Mouse (Mus musculus): ENCODE measurements around the gene Zfp874a. TPM values are rescaled to one million over a fixed set of nuclear protein-coding genes. Genes with fewer than 3 reads are reported as not detected.

Zfp874a gene
- polyA plus RNA-seq (2014; fragmentation: Nextera tagmentation; extraction: Ambion mirVana), result 6.2 and 6.4 TPM in 2 replicates

- H3K27me3 ChIP-seq (ENCODE audit: control insufficient read depth, insufficient read depth, low read length), result no peaks in the 10 kb centered on the region
- peak within 1 kb of the TSS; percentile 77 for H3K4me2 ChIP-seq
- no peaks in the 10 kb centered on the region for H3K9me3 ChIP-seq (replicated peaks; ENCODE audit: control insufficient read depth, low read length)
- 1% methylated on average over 20 of the region's 20 CpGs for WGBS (ENCODE audit: insufficient replicate concordance)
- H3K4me1 ChIP-seq (ENCODE audit: control insufficient read depth, insufficient read depth, low read length), result no peaks in the 10 kb centered on the region
- no peak within 1 kb of the TSS for H3K27ac ChIP-seq (ENCODE audit: low read depth, low read length)
- no peaks in the 10 kb centered on the region for H3K36me3 ChIP-seq (ENCODE audit: control insufficient read depth, insufficient read depth, low read length)
- H3K9ac ChIP-seq (ENCODE audit: low read depth, low read length), result peak within 1 kb of the TSS; percentile 77
- H3K4me3 ChIP-seq (ENCODE audit: low read depth, low read length), result peak within 1 kb of the TSS; percentile 66
- ATAC-seq (replicated peaks; ENCODE audit: insufficient number of reproducible peaks, low FRiP score, low TSS enrichment), result peak; percentile 92
Observed at GRCm38 (mm10) chr13:67451172-67452020, at the start of gene Zfp874a. Gene Zfp874a, minus strand, starts transcription at chr13:67451624.

GRCm38 (mm10) chr13:67500908-67501307, 49.5 kb upstream of the Zfp874a start:
- H3K27ac ChIP-seq (ENCODE audit: low read depth, low read length), result no peak overlapping the region
- no peaks in the 10 kb centered on the region for H3K27me3 ChIP-seq (ENCODE audit: control insufficient read depth, insufficient read depth, low read length)
- no peak overlapping the region for H3K4me2 ChIP-seq
- 0 out of 2 replicates have a peak, but pooled peaks cover 3% of the 10 kb centered on the region for H3K4me1 ChIP-seq (ENCODE audit: control insufficient read depth, insufficient read depth, low read length)
- peaks cover 2% of the 10 kb centered on the region; the same call in 1 of the 2 replicates for H3K36me3 ChIP-seq (ENCODE audit: control insufficient read depth, insufficient read depth, low read length)
- no peak overlapping the region for H3K9ac ChIP-seq (ENCODE audit: low read depth, low read length)
- ATAC-seq (replicated peaks; ENCODE audit: insufficient number of reproducible peaks, low FRiP score, low TSS enrichment), result peak; percentile 43; the same call in 1 of the 2 replicates
- no peaks in the 10 kb centered on the region for H3K9me3 ChIP-seq (replicated peaks; ENCODE audit: control insufficient read depth, low read length)
- no peak overlapping the region; the same call in 1 of the 2 replicates for H3K4me3 ChIP-seq (ENCODE audit: low read depth, low read length)
- 73% methylated on average over 1 of the region's 1 CpGs for WGBS (ENCODE audit: insufficient replicate concordance)

GRCm38 (mm10) chr13:67500084-67500719, 48.8 kb upstream of the Zfp874a start, which contains the start of gene Zfp58:
Gene Zfp58, minus strand, starts transcription at chr13:67500555.
- Histone ChIP-seq H3K9ac (ENCODE audit: low read depth, low read length) (peak within 1 kb of the TSS; percentile 74), H3K4me1 (ENCODE audit: control insufficient read depth, insufficient read depth, low read length) (0 out of 2 replicates have a peak, but pooled peaks cover 3% of the 10 kb centered on the region), H3K9me3 (replicated peaks; ENCODE audit: control insufficient read depth, low read length) (no peaks in the 10 kb centered on the region), H3K27ac (ENCODE audit: low read depth, low read length) (peak within 1 kb of the TSS; percentile 31; the same call in 1 of the 2 replicates), H3K4me2 (peak within 1 kb of the TSS; percentile 75), H3K36me3 (ENCODE audit: control insufficient read depth, insufficient read depth, low read length) (peaks cover 5% of the 10 kb centered on the region; the same call in 1 of the 2 replicates), H3K27me3 (ENCODE audit: control insufficient read depth, insufficient read depth, low read length) (no peaks in the 10 kb centered on the region), H3K4me3 (ENCODE audit: low read depth, low read length) (peak within 1 kb of the TSS; percentile 69)
- peak; percentile 90 for ATAC-seq (replicated peaks; ENCODE audit: insufficient number of reproducible peaks, low FRiP score, low TSS enrichment)
- whole genome bisulfite sequencing (ENCODE audit: insufficient replicate concordance), result 1% methylated on average over 22 of the region's 22 CpGs

GRCm38 (mm10) chr13:67495631-67496030, 44.2 kb upstream of the Zfp874a start:
- Histone ChIP-seq H3K27me3 (ENCODE audit: control insufficient read depth, insufficient read depth, low read length) (no peaks in the 10 kb centered on the region), H3K36me3 (ENCODE audit: control insufficient read depth, insufficient read depth, low read length) (peaks cover 38% of the 10 kb centered on the region), H3K9ac (ENCODE audit: low read depth, low read length) (no peak overlapping the region), H3K4me1 (ENCODE audit: control insufficient read depth, insufficient read depth, low read length) (0 out of 2 replicates have a peak, but pooled peaks cover 3% of the 10 kb centered on the region), H3K9me3 (replicated peaks; ENCODE audit: control insufficient read depth, low read length) (peaks cover 11% of the 10 kb centered on the region), H3K4me2 (no peak overlapping the region), H3K4me3 (ENCODE audit: low read depth, low read length) (no peak overlapping the region), H3K27ac (ENCODE audit: low read depth, low read length) (no peak overlapping the region)
- 90% methylated on average over 1 of the region's 1 CpGs for WGBS (ENCODE audit: insufficient replicate concordance)
- no peak for ATAC-seq (replicated peaks; ENCODE audit: insufficient number of reproducible peaks, low FRiP score, low TSS enrichment)

- no peaks in the 10 kb centered on the region for H3K9me3 ChIP-seq (replicated peaks; ENCODE audit: control insufficient read depth, low read length)
- H3K27me3 ChIP-seq (ENCODE audit: control insufficient read depth, insufficient read depth, low read length), result no peaks in the 10 kb centered on the region
- H3K4me2 ChIP-seq, result peak overlapping the region; percentile 80
- H3K36me3 ChIP-seq (ENCODE audit: control insufficient read depth, insufficient read depth, low read length), result no peaks in the 10 kb centered on the region
- H3K9ac ChIP-seq (ENCODE audit: low read depth, low read length), result peak overlapping the region; percentile 77
- WGBS (ENCODE audit: insufficient replicate concordance), result 24% methylated on average over 8 of the region's 8 CpGs
- H3K27ac ChIP-seq (ENCODE audit: low read depth, low read length), result no peak overlapping the region
- peak; percentile 11; the same call in 1 of the 2 replicates for ATAC-seq (replicated peaks; ENCODE audit: insufficient number of reproducible peaks, low FRiP score, low TSS enrichment)
- 0 out of 2 replicates have a peak, but pooled peaks cover 4% of the 10 kb centered on the region for H3K4me1 ChIP-seq (ENCODE audit: control insufficient read depth, insufficient read depth, low read length)
- peak overlapping the region; percentile 71 for H3K4me3 ChIP-seq (ENCODE audit: low read depth, low read length)
Observed at GRCm38 (mm10) chr13:67484424-67484811, 33.0 kb upstream of the Zfp874a start.

- H3K4me1 ChIP-seq (ENCODE audit: control insufficient read depth, insufficient read depth, low read length), result 0 out of 2 replicates have a peak, but pooled peaks cover 4% of the 10 kb centered on the region
- H3K9me3 ChIP-seq (replicated peaks; ENCODE audit: control insufficient read depth, low read length), result no peaks in the 10 kb centered on the region
- H3K4me3 ChIP-seq (ENCODE audit: low read depth, low read length), result peak within 1 kb of the TSS; percentile 71
- H3K9ac ChIP-seq (ENCODE audit: low read depth, low read length), result peak within 1 kb of the TSS; percentile 77
- WGBS (ENCODE audit: insufficient replicate concordance), result 3% methylated on average over 20 of the region's 20 CpGs
- peak within 1 kb of the TSS; percentile 80 for H3K4me2 ChIP-seq
- ATAC-seq (replicated peaks; ENCODE audit: insufficient number of reproducible peaks, low FRiP score, low TSS enrichment), result peak; percentile 91
- H3K27me3 ChIP-seq (ENCODE audit: control insufficient read depth, insufficient read depth, low read length), result no peaks in the 10 kb centered on the region
- H3K36me3 ChIP-seq (ENCODE audit: control insufficient read depth, insufficient read depth, low read length), result no peaks in the 10 kb centered on the region
- H3K27ac ChIP-seq (ENCODE audit: low read depth, low read length), result no peak within 1 kb of the TSS
Observed at GRCm38 (mm10) chr13:67483625-67484423, 32.4 kb upstream of the Zfp874a start, which contains the start of gene Zfp874b. Gene Zfp874b, minus strand, starts transcription at chr13:67484258.

- Histone ChIP-seq H3K4me2 (no peak overlapping the region), H3K27ac (ENCODE audit: low read depth, low read length) (no peak overlapping the region), H3K27me3 (ENCODE audit: control insufficient read depth, insufficient read depth, low read length) (no peaks in the 10 kb centered on the region), H3K9me3 (replicated peaks; ENCODE audit: control insufficient read depth, low read length) (no peaks in the 10 kb centered on the region), H3K4me3 (ENCODE audit: low read depth, low read length) (no peak overlapping the region), H3K9ac (ENCODE audit: low read depth, low read length) (no peak overlapping the region), H3K36me3 (ENCODE audit: control insufficient read depth, insufficient read depth, low read length) (no peaks in the 10 kb centered on the region), H3K4me1 (ENCODE audit: control insufficient read depth, insufficient read depth, low read length) (0 out of 2 replicates have a peak, but pooled peaks cover 4% of the 10 kb centered on the region)
- ATAC-seq (replicated peaks; ENCODE audit: insufficient number of reproducible peaks, low FRiP score, low TSS enrichment), result no peak
- 68% methylated on average over 4 of the region's 4 CpGs for WGBS (ENCODE audit: insufficient replicate concordance)
Observed at GRCm38 (mm10) chr13:67481528-67481927, 30.1 kb upstream of the Zfp874a start.

GRCm38 (mm10) chr13:67469274-67469673, 17.9 kb upstream of the Zfp874a start:
- H3K4me1 ChIP-seq (ENCODE audit: control insufficient read depth, insufficient read depth, low read length), result no peaks in the 10 kb centered on the region
- no peak for ATAC-seq (replicated peaks; ENCODE audit: insufficient number of reproducible peaks, low FRiP score, low TSS enrichment)
- H3K4me3 ChIP-seq (ENCODE audit: low read depth, low read length), result no peak overlapping the region
- H3K27me3 ChIP-seq (ENCODE audit: control insufficient read depth, insufficient read depth, low read length), result no peaks in the 10 kb centered on the region
- H3K9ac ChIP-seq (ENCODE audit: low read depth, low read length), result no peak overlapping the region
- peaks cover 5% of the 10 kb centered on the region; the same call in 1 of the 2 replicates for H3K36me3 ChIP-seq (ENCODE audit: control insufficient read depth, insufficient read depth, low read length)
- no peak overlapping the region for H3K27ac ChIP-seq (ENCODE audit: low read depth, low read length)
- WGBS (ENCODE audit: insufficient replicate concordance), result 86% methylated on average over 3 of the region's 3 CpGs
- H3K4me2 ChIP-seq, result no peak overlapping the region
- H3K9me3 ChIP-seq (replicated peaks; ENCODE audit: control insufficient read depth, low read length), result no peaks in the 10 kb centered on the region
